Mouse (Mus musculus) ES-Bruce4 (cell line): ENCODE results near the gene Zmynd11. TPM values are rescaled to one million over a fixed set of nuclear protein-coding genes. Genes with fewer than 3 reads are reported as not detected.

Experiments
- H3K27ac ChIP-seq: 2 replicates; pipeline ENCODE4 v1.5.1; 2012; ENCODE audit warnings: low read length, inconsistent platforms; ENCODE audit not compliant: insufficient read depth
- H3K27me3 ChIP-seq: 2 replicates; pipeline ENCODE4 v1.6.1; 2012; ENCODE audit warnings: mild to moderate bottlenecking, low read length, inconsistent platforms; ENCODE audit not compliant: control insufficient read depth, poor library complexity, insufficient read depth, severe bottlenecking
- H3K36me3 ChIP-seq: 2 replicates; pipeline ENCODE4 v1.6.1; 2012; ENCODE audit warnings: inconsistent platforms, mild to moderate bottlenecking, low read length, moderate library complexity; ENCODE audit not compliant: control insufficient read depth, poor library complexity, insufficient read depth, severe bottlenecking
- H3K4me1 ChIP-seq: one replicate; pipeline ENCODE4 v1.8.1; 2011; ENCODE audit warnings: low read length; ENCODE audit not compliant: control insufficient read depth, insufficient read depth
- H3K4me3 ChIP-seq: 2 replicates; pipeline ENCODE4 v1.5.1; 2011; ENCODE audit warnings: low read depth, mild to moderate bottlenecking, low read length
- H3K9ac ChIP-seq: 2 replicates; pipeline ENCODE4 v1.6.1; 2012; ENCODE audit warnings: low read depth, mild to moderate bottlenecking, inconsistent platforms; ENCODE audit not compliant: poor library complexity, severe bottlenecking
- H3K9me3 ChIP-seq: replicated peaks from 2 replicates; pipeline ENCODE4 v1.6.1; 2012; ENCODE audit warnings: mild to moderate bottlenecking, low read length, inconsistent platforms; ENCODE audit not compliant: control insufficient read depth, poor library complexity, insufficient read depth, severe bottlenecking
- CTCF ChIP-seq: IDR thresholded peaks from one replicate; pipeline ENCODE4 v1.8.1; 2011; ENCODE audit warnings: low read depth, low read length
- EP300 ChIP-seq: IDR thresholded peaks from 2 replicates; pipeline ENCODE4 v1.6.1; 2011; ENCODE audit warnings: low read depth, low read length; ENCODE audit not compliant: insufficient read depth
- POLR2A ChIP-seq: IDR thresholded peaks from one replicate; pipeline ENCODE4 v1.8.1; 2011; ENCODE audit warnings: low read length; ENCODE audit not compliant: insufficient read depth
- polyA plus RNA-seq: library from polyadenylated mRNA; stranded (reverse); fragments of >200 nt; gene quantifications from 2 replicates; pipeline ENCODE4 v1.2.4, GENCODE M21; 2011; ENCODE audit warnings: low read depth; ENCODE audit not compliant: missing spikeins, insufficient read depth, insufficient read length

The Zmynd11 gene
- polyA plus RNA-seq, 1 experiment: 48.3 TPM

DNA sequence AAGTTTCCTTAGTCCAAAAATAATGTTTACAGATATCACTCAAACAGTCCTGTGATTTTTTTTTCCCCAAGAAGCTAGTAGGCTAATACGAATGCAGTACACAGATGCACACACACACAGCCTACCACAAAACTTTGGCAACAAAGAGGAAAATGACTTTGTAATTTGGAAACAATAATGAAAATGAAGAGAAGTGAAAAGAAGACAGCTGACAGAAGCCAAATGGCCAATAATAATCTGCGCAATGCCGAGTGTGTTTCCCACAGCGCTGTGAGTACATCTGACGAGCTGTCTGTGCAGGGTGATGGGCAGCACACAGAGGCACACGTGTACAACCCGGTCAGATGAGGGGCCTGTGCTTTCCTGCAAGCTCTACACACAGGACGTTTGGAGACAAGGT, 58.4 kb downstream of the Zmynd11 start:
- Histone ChIP-seq H3K9ac (no peak overlapping the region), H3K4me1 (no peaks in the 10 kb centered on the region), H3K9me3 (no peaks in the 10 kb centered on the region), H3K27me3 (no peaks in the 10 kb centered on the region), H3K27ac (no peak overlapping the region), H3K4me3 (no peak overlapping the region), H3K36me3 (no peaks in the 10 kb centered on the region)
- TF ChIP-seq CTCF: no peak
- no peak for TF ChIP-seq EP300
- TF ChIP-seq POLR2A: no peak

DNA sequence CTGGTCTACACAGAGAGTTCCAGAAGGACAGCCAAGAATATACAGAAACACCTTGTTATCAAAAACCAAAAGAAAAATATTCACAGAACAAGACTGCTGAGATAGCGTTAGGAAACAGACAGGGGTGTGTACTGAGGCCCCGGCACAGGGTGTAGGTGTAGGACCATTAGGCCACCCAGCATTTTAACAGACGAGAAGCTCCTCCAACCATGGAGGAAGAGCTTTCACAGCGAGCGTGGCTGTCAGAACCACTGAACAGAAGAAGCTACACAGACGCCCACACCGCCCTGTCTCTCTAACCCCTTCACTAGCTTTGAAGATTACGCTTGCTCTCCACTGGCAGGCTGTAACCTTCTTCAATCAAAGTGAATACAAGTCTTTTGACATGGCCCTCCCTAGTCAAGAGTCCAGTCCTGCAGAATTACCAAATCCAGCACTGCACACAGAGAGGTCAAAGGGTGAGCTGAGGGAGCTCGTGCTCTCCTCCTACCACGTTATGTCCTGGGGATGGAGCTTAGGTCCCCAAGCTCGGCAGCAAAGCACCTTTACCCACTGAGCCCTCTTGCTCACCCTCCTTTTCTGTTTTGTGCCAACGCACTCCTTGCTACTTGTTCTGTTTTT, 62.4 kb downstream of the Zmynd11 start:
- H3K27ac ChIP-seq: no peak overlapping the region
- H3K9ac ChIP-seq: no peak overlapping the region
- no peak overlapping the region for H3K4me3 ChIP-seq
- no peaks in the 10 kb centered on the region for H3K4me1 ChIP-seq
- H3K36me3 ChIP-seq: no peaks in the 10 kb centered on the region
- no peak for TF ChIP-seq CTCF
- no peak for TF ChIP-seq POLR2A
- H3K27me3 ChIP-seq: no peaks in the 10 kb centered on the region
- no peaks in the 10 kb centered on the region for H3K9me3 ChIP-seq

DNA sequence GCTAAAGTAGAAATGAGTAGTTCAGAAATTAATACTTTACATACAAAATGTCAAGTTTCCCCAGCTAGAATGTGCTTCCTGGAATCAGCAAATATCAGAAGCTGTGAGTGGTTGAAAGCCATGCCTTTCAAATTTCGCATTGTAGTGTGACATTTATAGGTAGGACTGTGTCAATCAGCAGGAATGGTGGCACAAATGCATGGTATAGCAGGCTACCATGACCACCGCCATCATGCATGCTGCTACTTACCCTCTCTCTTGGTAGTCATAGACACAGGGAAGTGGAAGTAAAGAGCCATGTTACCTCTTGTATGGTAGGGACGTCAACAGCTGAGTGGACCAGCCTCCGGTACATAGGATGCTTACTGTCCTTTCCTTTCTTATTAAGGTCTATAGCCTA, 67.8 kb downstream of the Zmynd11 start:
- Histone ChIP-seq H3K27ac (no peak overlapping the region), H3K9me3 (no peaks in the 10 kb centered on the region), H3K4me1 (no peaks in the 10 kb centered on the region), H3K36me3 (no peaks in the 10 kb centered on the region), H3K27me3 (no peaks in the 10 kb centered on the region), H3K9ac (no peak overlapping the region), H3K4me3 (no peak overlapping the region)
- TF ChIP-seq CTCF (no peak), EP300 (no peak), POLR2A (no peak)

DNA sequence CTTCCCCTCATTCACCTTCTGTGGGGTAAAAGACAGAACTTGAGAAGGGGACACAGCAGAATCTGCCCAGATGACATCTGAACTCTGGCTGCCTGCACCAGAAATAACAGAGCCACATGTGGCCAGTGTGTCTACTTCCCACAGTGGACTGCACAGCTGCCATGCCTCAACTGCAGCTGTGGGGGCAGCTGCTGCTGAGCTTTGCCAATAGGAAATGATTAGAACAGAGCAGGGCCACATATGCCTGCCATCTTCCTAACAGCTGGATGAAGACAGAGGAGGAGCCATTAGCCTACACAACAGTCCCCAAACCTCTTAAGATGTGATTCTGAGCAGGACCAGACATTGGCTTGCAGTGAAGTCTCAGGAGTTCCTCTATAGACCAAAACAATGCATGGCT, 69.3 kb downstream of the Zmynd11 start:
- Histone ChIP-seq H3K27me3 (no peaks in the 10 kb centered on the region), H3K9ac (no peak overlapping the region), H3K36me3 (no peaks in the 10 kb centered on the region), H3K9me3 (no peaks in the 10 kb centered on the region), H3K4me1 (no peaks in the 10 kb centered on the region), H3K27ac (no peak overlapping the region), H3K4me3 (no peak overlapping the region)
- TF ChIP-seq POLR2A (no peak), CTCF (no peak), EP300 (no peak)

DNA sequence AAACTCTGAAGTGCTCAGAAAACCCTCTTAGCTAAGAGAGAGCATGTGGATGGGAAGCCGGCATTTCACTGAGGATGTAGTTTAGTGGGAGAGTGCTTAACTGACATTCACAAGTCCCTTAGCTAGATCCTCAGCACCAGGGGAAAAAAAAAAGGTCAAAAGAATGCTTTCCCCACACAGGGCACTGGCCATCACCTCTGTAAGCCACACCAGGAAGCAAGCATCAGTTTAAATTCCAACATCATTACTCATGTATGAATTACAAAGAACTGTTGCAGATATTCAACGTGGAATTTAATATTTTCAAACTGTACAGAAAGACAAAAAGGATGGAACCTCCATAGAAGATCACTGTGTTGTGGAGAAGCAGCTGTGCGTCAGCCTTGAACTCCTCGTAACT, 69.7 kb downstream of the Zmynd11 start:
- H3K36me3 ChIP-seq: no peaks in the 10 kb centered on the region
- H3K27me3 ChIP-seq: no peaks in the 10 kb centered on the region
- no peak overlapping the region for H3K9ac ChIP-seq

DNA sequence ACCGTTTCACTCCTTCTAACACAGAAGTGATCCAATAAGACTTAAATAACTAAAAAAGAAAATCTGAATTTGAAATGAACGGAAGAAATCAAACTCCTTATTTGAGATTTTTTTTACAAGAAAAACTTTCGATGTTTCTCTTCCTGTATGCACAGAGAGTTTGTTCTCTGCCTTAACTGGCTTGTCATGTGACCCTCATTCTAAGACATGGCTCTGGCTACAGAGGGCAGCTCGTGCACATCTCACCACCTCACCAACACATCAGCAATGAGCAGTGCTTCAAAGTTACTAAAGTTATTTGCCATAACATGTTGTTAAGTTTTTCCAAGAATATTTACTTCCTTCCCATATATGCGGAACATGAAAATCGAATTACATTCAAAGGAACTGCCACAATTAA, 70.5 kb downstream of the Zmynd11 start:
- Histone ChIP-seq H3K36me3 (no peaks in the 10 kb centered on the region), H3K4me3 (no peak overlapping the region), H3K27ac (no peak overlapping the region), H3K9me3 (no peaks in the 10 kb centered on the region), H3K9ac (no peak overlapping the region), H3K4me1 (no peaks in the 10 kb centered on the region), H3K27me3 (no peaks in the 10 kb centered on the region)
- TF ChIP-seq POLR2A: no peak
- no peak for TF ChIP-seq EP300
- no peak for TF ChIP-seq CTCF

More for the DNA sequence above, 69.7 kb downstream of the Zmynd11 start:
- no peak for TF ChIP-seq EP300
- no peak for TF ChIP-seq CTCF
- no peak for TF ChIP-seq POLR2A
- Histone ChIP-seq H3K4me3 (no peak overlapping the region), H3K27ac (no peak overlapping the region), H3K4me1 (no peaks in the 10 kb centered on the region), H3K9me3 (no peaks in the 10 kb centered on the region)
